Mouse (Mus musculus): ENCODE data around the gene Kcng1. TPM values are rescaled to one million over a fixed set of nuclear protein-coding genes. Genes with fewer than 3 reads are reported as not detected.

Kcng1 gene
- polyA plus RNA-seq, 1 experiment: 7.2 TPM

DNA sequence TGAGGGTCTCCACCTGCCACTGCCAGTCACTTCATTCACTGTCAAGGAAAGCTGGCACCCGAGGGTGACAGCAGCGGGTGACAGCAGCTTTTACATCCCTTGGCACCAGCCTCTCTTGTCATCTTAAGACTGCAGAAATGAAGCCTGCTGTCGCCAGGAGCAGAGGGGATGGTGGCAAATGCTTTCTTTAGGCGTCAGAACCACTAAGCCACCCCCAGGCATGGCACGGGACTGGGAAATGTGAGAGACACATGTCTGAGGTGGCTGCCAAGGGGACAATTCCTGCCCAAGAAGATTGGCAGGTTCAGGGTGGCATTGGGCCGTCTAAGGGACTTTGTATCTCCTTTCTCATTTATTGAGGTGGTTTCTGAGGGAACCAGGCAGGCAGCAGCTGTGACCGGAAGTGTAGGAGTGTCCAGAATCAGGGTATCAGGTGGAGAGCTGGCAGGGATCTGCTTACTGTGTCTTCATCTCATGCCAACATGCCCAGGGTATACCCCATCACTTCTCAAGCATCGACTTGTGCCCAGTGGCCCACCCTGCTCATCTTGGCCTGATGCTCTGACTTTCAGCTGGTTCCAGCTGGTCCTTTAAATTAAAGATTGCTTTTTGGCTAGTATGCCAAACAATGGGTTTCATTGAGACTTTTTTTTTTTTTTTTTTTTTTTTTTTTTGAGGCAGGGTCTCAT is 33.2 kb downstream of the Kcng1 start:
- TF ChIP-seq CTCF (IDR thresholded peaks at IDR 0.05; ENCODE audit: extremely low read depth, insufficient read depth, low read length): no peak
- TF ChIP-seq POLR2A (IDR thresholded peaks at IDR 0.05; ENCODE audit: extremely low read depth, insufficient read depth, low read length): no peak
- H3K27ac ChIP-seq (ENCODE audit: insufficient read depth, low read length): no peak overlapping the region
- H3K4me1 ChIP-seq (ENCODE audit: control insufficient read depth, insufficient read depth, low read length): no peaks in the 10 kb centered on the region
- H3K4me3 ChIP-seq (ENCODE audit: insufficient read depth, low read length): no peak overlapping the region

GRCm38 (mm10) chr2:168245571-168245970 is 36.0 kb downstream of the Kcng1 start:
- peak; percentile 38; the same call in 1 of the 2 replicates for TF ChIP-seq POLR2A (IDR thresholded peaks at IDR 0.05; ENCODE audit: extremely low read depth, insufficient read depth, low read length)
- TF ChIP-seq CTCF (IDR thresholded peaks at IDR 0.05; ENCODE audit: extremely low read depth, insufficient read depth, low read length): no peak
- no peak overlapping the region for H3K27ac ChIP-seq (ENCODE audit: insufficient read depth, low read length)
- H3K4me3 ChIP-seq (ENCODE audit: insufficient read depth, low read length): no peak overlapping the region
- no peaks in the 10 kb centered on the region for H3K4me1 ChIP-seq (ENCODE audit: control insufficient read depth, insufficient read depth, low read length)

GRCm38 (mm10) chr2:168243278-168243677 is 38.3 kb downstream of the Kcng1 start:
- no peaks in the 10 kb centered on the region for H3K4me1 ChIP-seq (ENCODE audit: control insufficient read depth, insufficient read depth, low read length)
- no peak overlapping the region for H3K27ac ChIP-seq (ENCODE audit: insufficient read depth, low read length)
- H3K4me3 ChIP-seq (ENCODE audit: insufficient read depth, low read length): no peak overlapping the region
- TF ChIP-seq CTCF (IDR thresholded peaks at IDR 0.05; ENCODE audit: extremely low read depth, insufficient read depth, low read length) (no peak), POLR2A (IDR thresholded peaks at IDR 0.05; ENCODE audit: extremely low read depth, insufficient read depth, low read length) (no peak)

DNA sequence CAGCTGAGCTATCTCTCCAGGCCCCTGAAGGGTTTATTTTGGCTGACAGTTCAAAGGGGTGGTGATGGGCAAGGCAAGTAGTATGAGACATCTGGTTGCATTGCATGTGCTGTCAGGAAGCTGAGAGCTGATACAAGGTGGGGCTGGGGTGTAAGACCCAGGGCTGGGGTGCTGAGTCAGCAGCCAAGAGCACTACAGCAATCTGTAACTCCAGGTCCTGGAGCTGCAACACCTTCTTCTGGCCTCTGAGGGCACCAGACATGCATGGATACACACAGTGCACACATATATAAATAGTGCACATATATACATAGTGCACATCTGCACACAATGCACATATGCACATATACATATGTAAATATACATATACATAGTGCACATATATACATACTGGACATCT is 38.7 kb downstream of the Kcng1 start:
- Histone ChIP-seq H3K27ac (ENCODE audit: insufficient read depth, low read length) (no peak overlapping the region), H3K4me1 (ENCODE audit: control insufficient read depth, insufficient read depth, low read length) (no peaks in the 10 kb centered on the region), H3K4me3 (ENCODE audit: insufficient read depth, low read length) (no peak overlapping the region)
- TF ChIP-seq CTCF (IDR thresholded peaks at IDR 0.05; ENCODE audit: extremely low read depth, insufficient read depth, low read length): no peak
- TF ChIP-seq POLR2A (IDR thresholded peaks at IDR 0.05; ENCODE audit: extremely low read depth, insufficient read depth, low read length): no peak

- Histone ChIP-seq H3K4me3 (ENCODE audit: insufficient read depth, low read length) (no peak overlapping the region), H3K4me1 (ENCODE audit: control insufficient read depth, insufficient read depth, low read length) (no peaks in the 10 kb centered on the region), H3K27ac (ENCODE audit: insufficient read depth, low read length) (no peak overlapping the region)
- TF ChIP-seq CTCF (IDR thresholded peaks at IDR 0.05; ENCODE audit: extremely low read depth, insufficient read depth, low read length) (no peak), POLR2A (IDR thresholded peaks at IDR 0.05; ENCODE audit: extremely low read depth, insufficient read depth, low read length) (no peak)
These were observed 43.2 kb downstream of the Kcng1 start for GRCm38 (mm10) chr2:168238335-168238734.

DNA sequence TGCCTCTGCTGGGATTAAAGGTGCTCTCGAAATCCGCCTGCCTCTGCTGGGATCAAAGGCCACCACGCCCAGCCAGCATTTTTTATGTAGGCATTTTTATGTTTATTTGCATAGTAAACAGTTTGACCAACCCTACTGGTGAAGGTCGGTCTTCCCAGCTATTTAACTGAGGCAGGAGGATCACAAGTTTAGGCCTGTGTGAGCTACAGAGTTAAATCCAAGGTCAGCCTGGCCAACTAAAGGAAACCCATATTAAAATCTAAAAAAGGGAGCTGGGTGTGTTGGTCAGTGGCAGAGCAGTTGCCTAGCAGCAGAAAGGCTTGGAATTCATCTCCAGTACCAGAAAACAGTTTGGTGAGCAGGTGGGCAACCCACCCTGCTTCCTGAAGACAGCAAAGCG is 48.2 kb downstream of the Kcng1 start:
- no peak for TF ChIP-seq POLR2A (IDR thresholded peaks at IDR 0.05; ENCODE audit: extremely low read depth, insufficient read depth, low read length)
- Histone ChIP-seq H3K4me1 (ENCODE audit: control insufficient read depth, insufficient read depth, low read length) (no peaks in the 10 kb centered on the region; the same call in none of the 2 replicates), H3K4me3 (ENCODE audit: insufficient read depth, low read length) (no peak overlapping the region), H3K27ac (ENCODE audit: insufficient read depth, low read length) (no peak overlapping the region)

DNA sequence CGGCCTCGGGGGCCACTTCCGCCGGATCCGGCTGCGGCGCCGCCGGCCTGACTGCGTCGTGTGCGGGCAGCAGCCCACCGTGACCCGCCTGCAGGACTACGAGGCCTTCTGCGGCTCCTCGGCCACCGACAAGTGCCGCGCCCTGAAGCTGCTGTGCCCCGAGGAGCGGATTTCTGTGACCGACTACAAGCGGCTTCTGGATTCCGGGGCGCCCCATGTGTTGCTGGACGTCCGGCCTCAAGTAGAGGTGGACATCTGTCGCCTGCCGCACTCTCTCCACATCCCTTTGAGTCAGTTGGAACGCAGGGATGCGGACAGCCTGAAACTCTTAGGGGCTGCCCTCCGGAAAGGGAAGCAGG is 50.1 kb downstream of the Kcng1 start:
- H3K27ac ChIP-seq (ENCODE audit: insufficient read depth, low read length): no peak overlapping the region
- no peak for TF ChIP-seq CTCF (IDR thresholded peaks at IDR 0.05; ENCODE audit: extremely low read depth, insufficient read depth, low read length)
- no peak for TF ChIP-seq POLR2A (IDR thresholded peaks at IDR 0.05; ENCODE audit: extremely low read depth, insufficient read depth, low read length)
- peaks cover 2% of the 10 kb centered on the region for H3K4me1 ChIP-seq (ENCODE audit: control insufficient read depth, insufficient read depth, low read length)
- H3K4me3 ChIP-seq (ENCODE audit: insufficient read depth, low read length): peak overlapping the region; percentile 51

GRCm38 (mm10) chr2:168230773-168231470 is 50.6 kb downstream of the Kcng1 start:
- Histone ChIP-seq H3K27ac (ENCODE audit: insufficient read depth, low read length) (peak overlapping the region; percentile 81), H3K4me3 (ENCODE audit: insufficient read depth, low read length) (peak overlapping the region; percentile 51), H3K4me1 (ENCODE audit: control insufficient read depth, insufficient read depth, low read length) (peaks cover 2% of the 10 kb centered on the region)
- TF ChIP-seq CTCF (IDR thresholded peaks at IDR 0.05; ENCODE audit: extremely low read depth, insufficient read depth, low read length): no peak
- no peak for TF ChIP-seq POLR2A (IDR thresholded peaks at IDR 0.05; ENCODE audit: extremely low read depth, insufficient read depth, low read length)

GRCm38 (mm10) chr2:168230026-168230728 is 51.4 kb downstream of the Kcng1 start, which contains the start of the genes Gm20716, Dpm1 and Mocs3:
Gene Gm20716, minus strand, starts transcription at chr2:168230364.
Gene Dpm1, minus strand, starts transcription at chr2:168230591.
Gene Mocs3, plus strand, starts transcription at chr2:168230622.
- H3K4me3 ChIP-seq (ENCODE audit: insufficient read depth, low read length): peak within 1 kb of the TSS; percentile 51
- peaks cover 2% of the 10 kb centered on the region for H3K4me1 ChIP-seq (ENCODE audit: control insufficient read depth, insufficient read depth, low read length)
- H3K27ac ChIP-seq (ENCODE audit: insufficient read depth, low read length): peak within 1 kb of the TSS; percentile 81
- TF ChIP-seq CTCF (IDR thresholded peaks at IDR 0.05; ENCODE audit: extremely low read depth, insufficient read depth, low read length) (no peak), POLR2A (IDR thresholded peaks at IDR 0.05; ENCODE audit: extremely low read depth, insufficient read depth, low read length) (peak; percentile 79)
